Mouse (Mus musculus) ES-E14 (cell line): ENCODE data around the gene Olfr435.

ENCODE experiments used
- CHD2 ChIP-seq: IDR thresholded peaks from 2 replicates; pipeline ENCODE4 v1.6.1; 2014; ENCODE audit warnings: mild to moderate bottlenecking, low read depth, low read length, inconsistent platforms
- MAFK ChIP-seq: IDR thresholded peaks from 2 replicates; pipeline ENCODE4 v1.6.1; 2014; ENCODE audit warnings: mild to moderate bottlenecking, low read depth, low read length, inconsistent platforms; ENCODE audit not compliant: insufficient read depth
- ZC3H11A ChIP-seq: IDR thresholded peaks from 2 replicates; pipeline ENCODE4 v1.6.1; 2012; ENCODE audit warnings: low read depth, mild to moderate bottlenecking, inconsistent platforms, low read length, borderline replicate concordance

GRCm38 (mm10) chr6:43178129-43178528 is 18.8 kb upstream of the Olfr435 start:
- TF ChIP-seq CHD2: no peak
- TF ChIP-seq MAFK: no peak
- no peak for TF ChIP-seq ZC3H11A
